Mouse (Mus musculus): ENCODE data around the gene Slc9a9. TPM values are rescaled to one million over a fixed set of nuclear protein-coding genes. Genes with fewer than 3 reads are reported as not detected.

Gene Slc9a9
- polyA plus RNA-seq, 1 experiment from 2014 or later, result 6.6 TPM

- no peak overlapping the region for H3K27ac ChIP-seq (ENCODE audit: low read length)
- H3K4me1 ChIP-seq (ENCODE audit: control insufficient read depth, insufficient read depth, low read length), result 0 out of 2 replicates have a peak, but pooled peaks cover 2% of the 10 kb centered on the region
- 88% methylated on average over 4 of the region's 4 CpGs for WGBS
- no peaks in the 10 kb centered on the region for H3K36me3 ChIP-seq (ENCODE audit: control insufficient read depth, insufficient read depth, low read length)
- H3K9ac ChIP-seq (ENCODE audit: low read depth, low read length), result no peak overlapping the region
- ATAC-seq, result no peak
- no peak overlapping the region for H3K4me2 ChIP-seq (ENCODE audit: low read length)
- no peaks in the 10 kb centered on the region for H3K9me3 ChIP-seq (replicated peaks; ENCODE audit: control insufficient read depth, low read length, poor library complexity, severe bottlenecking)
- H3K27me3 ChIP-seq (ENCODE audit: control insufficient read depth, insufficient read depth, low read depth, low read length), result no peaks in the 10 kb centered on the region
- no peak overlapping the region for H3K4me3 ChIP-seq (ENCODE audit: low read depth, low read length)
These were observed 539.0 kb downstream of the Slc9a9 start for GRCm38 (mm10) chr9:95208681-95209080.

- WGBS, result 73% methylated on average over 3 of the region's 3 CpGs
- Histone ChIP-seq H3K9ac (ENCODE audit: low read depth, low read length) (no peak overlapping the region), H3K36me3 (ENCODE audit: control insufficient read depth, insufficient read depth, low read length) (no peaks in the 10 kb centered on the region), H3K9me3 (replicated peaks; ENCODE audit: control insufficient read depth, low read length, poor library complexity, severe bottlenecking) (no peaks in the 10 kb centered on the region), H3K4me3 (ENCODE audit: low read depth, low read length) (no peak overlapping the region), H3K4me1 (ENCODE audit: control insufficient read depth, insufficient read depth, low read length) (no peaks in the 10 kb centered on the region), H3K27me3 (ENCODE audit: control insufficient read depth, insufficient read depth, low read depth, low read length) (no peaks in the 10 kb centered on the region), H3K4me2 (ENCODE audit: low read length) (no peak overlapping the region), H3K27ac (ENCODE audit: low read length) (no peak overlapping the region)
- ATAC-seq, result no peak
These were observed 550.3 kb downstream of the Slc9a9 start for GRCm38 (mm10) chr9:95220009-95220408.

- H3K36me3 ChIP-seq (ENCODE audit: control insufficient read depth, insufficient read depth, low read length), result no peaks in the 10 kb centered on the region
- no peaks in the 10 kb centered on the region for H3K4me1 ChIP-seq (ENCODE audit: control insufficient read depth, insufficient read depth, low read length)
- H3K9me3 ChIP-seq (replicated peaks; ENCODE audit: control insufficient read depth, low read length, poor library complexity, severe bottlenecking), result no peaks in the 10 kb centered on the region
- 94% methylated on average over 5 of the region's 5 CpGs for WGBS
- ATAC-seq, result no peak
- H3K4me3 ChIP-seq (ENCODE audit: low read depth, low read length), result no peak overlapping the region
- H3K4me2 ChIP-seq (ENCODE audit: low read length), result no peak overlapping the region
- H3K27me3 ChIP-seq (ENCODE audit: control insufficient read depth, insufficient read depth, low read depth, low read length), result no peaks in the 10 kb centered on the region
- no peak overlapping the region for H3K9ac ChIP-seq (ENCODE audit: low read depth, low read length)
- no peak overlapping the region for H3K27ac ChIP-seq (ENCODE audit: low read length)
These were observed 551.6 kb downstream of the Slc9a9 start for GRCm38 (mm10) chr9:95221310-95221709.

GRCm38 (mm10) chr9:95226986-95227385 is 557.3 kb downstream of the Slc9a9 start:
- ATAC-seq, result no peak
- Histone ChIP-seq H3K27me3 (ENCODE audit: control insufficient read depth, insufficient read depth, low read depth, low read length) (no peaks in the 10 kb centered on the region), H3K4me2 (ENCODE audit: low read length) (no peak overlapping the region), H3K27ac (ENCODE audit: low read length) (no peak overlapping the region), H3K4me1 (ENCODE audit: control insufficient read depth, insufficient read depth, low read length) (peaks cover 5% of the 10 kb centered on the region), H3K9ac (ENCODE audit: low read depth, low read length) (no peak overlapping the region), H3K4me3 (ENCODE audit: low read depth, low read length) (no peak overlapping the region), H3K36me3 (ENCODE audit: control insufficient read depth, insufficient read depth, low read length) (no peaks in the 10 kb centered on the region), H3K9me3 (replicated peaks; ENCODE audit: control insufficient read depth, low read length, poor library complexity, severe bottlenecking) (no peaks in the 10 kb centered on the region)
- WGBS, result 64% methylated on average over 4 of the region's 4 CpGs

GRCm38 (mm10) chr9:95228123-95228522 is 558.4 kb downstream of the Slc9a9 start:
- H3K4me2 ChIP-seq (ENCODE audit: low read length), result no peak overlapping the region
- no peak for ATAC-seq
- no peak overlapping the region for H3K27ac ChIP-seq (ENCODE audit: low read length)
- no peak overlapping the region for H3K9ac ChIP-seq (ENCODE audit: low read depth, low read length)
- peaks cover 5% of the 10 kb centered on the region for H3K4me1 ChIP-seq (ENCODE audit: control insufficient read depth, insufficient read depth, low read length)
- no peaks in the 10 kb centered on the region for H3K36me3 ChIP-seq (ENCODE audit: control insufficient read depth, insufficient read depth, low read length)
- no peak overlapping the region for H3K4me3 ChIP-seq (ENCODE audit: low read depth, low read length)
- 91% methylated on average over 1 of the region's 1 CpGs for WGBS
- no peaks in the 10 kb centered on the region for H3K27me3 ChIP-seq (ENCODE audit: control insufficient read depth, insufficient read depth, low read depth, low read length)
- no peaks in the 10 kb centered on the region for H3K9me3 ChIP-seq (replicated peaks; ENCODE audit: control insufficient read depth, low read length, poor library complexity, severe bottlenecking)

- H3K27ac ChIP-seq (ENCODE audit: low read length), result no peak overlapping the region
- no peak for ATAC-seq
- no peaks in the 10 kb centered on the region for H3K36me3 ChIP-seq (ENCODE audit: control insufficient read depth, insufficient read depth, low read length)
- 85% methylated on average over 2 of the region's 2 CpGs for WGBS
- no peaks in the 10 kb centered on the region for H3K9me3 ChIP-seq (replicated peaks; ENCODE audit: control insufficient read depth, low read length, poor library complexity, severe bottlenecking)
- H3K27me3 ChIP-seq (ENCODE audit: control insufficient read depth, insufficient read depth, low read depth, low read length), result no peaks in the 10 kb centered on the region
- no peak overlapping the region for H3K9ac ChIP-seq (ENCODE audit: low read depth, low read length)
- peaks cover 5% of the 10 kb centered on the region for H3K4me1 ChIP-seq (ENCODE audit: control insufficient read depth, insufficient read depth, low read length)
- no peak overlapping the region for H3K4me3 ChIP-seq (ENCODE audit: low read depth, low read length)
- no peak overlapping the region for H3K4me2 ChIP-seq (ENCODE audit: low read length)
These were observed 559.4 kb downstream of the Slc9a9 start for GRCm38 (mm10) chr9:95229147-95229546.

- H3K27ac ChIP-seq (ENCODE audit: low read length), result no peak overlapping the region
- ATAC-seq, result no peak
- H3K9ac ChIP-seq (ENCODE audit: low read depth, low read length), result no peak overlapping the region
- no peaks in the 10 kb centered on the region for H3K27me3 ChIP-seq (ENCODE audit: control insufficient read depth, insufficient read depth, low read depth, low read length)
- no peak overlapping the region for H3K4me3 ChIP-seq (ENCODE audit: low read depth, low read length)
- H3K4me2 ChIP-seq (ENCODE audit: low read length), result no peak overlapping the region
- H3K9me3 ChIP-seq (replicated peaks; ENCODE audit: control insufficient read depth, low read length, poor library complexity, severe bottlenecking), result no peaks in the 10 kb centered on the region
- no peaks in the 10 kb centered on the region for H3K36me3 ChIP-seq (ENCODE audit: control insufficient read depth, insufficient read depth, low read length)
- H3K4me1 ChIP-seq (ENCODE audit: control insufficient read depth, insufficient read depth, low read length), result no peaks in the 10 kb centered on the region
These were observed 570.2 kb downstream of the Slc9a9 start for GRCm38 (mm10) chr9:95239900-95240299.

GRCm38 (mm10) chr9:95242628-95243195 is 573.0 kb downstream of the Slc9a9 start:
- WGBS, result 90% methylated on average over 2 of the region's 2 CpGs
- Histone ChIP-seq H3K9me3 (replicated peaks; ENCODE audit: control insufficient read depth, low read length, poor library complexity, severe bottlenecking) (no peaks in the 10 kb centered on the region), H3K4me2 (ENCODE audit: low read length) (no peak overlapping the region), H3K27me3 (ENCODE audit: control insufficient read depth, insufficient read depth, low read depth, low read length) (no peaks in the 10 kb centered on the region), H3K9ac (ENCODE audit: low read depth, low read length) (no peak overlapping the region), H3K4me3 (ENCODE audit: low read depth, low read length) (no peak overlapping the region), H3K36me3 (ENCODE audit: control insufficient read depth, insufficient read depth, low read length) (no peaks in the 10 kb centered on the region), H3K4me1 (ENCODE audit: control insufficient read depth, insufficient read depth, low read length) (no peaks in the 10 kb centered on the region), H3K27ac (ENCODE audit: low read length) (no peak overlapping the region)
- ATAC-seq, result no peak

- no peaks in the 10 kb centered on the region for H3K9me3 ChIP-seq (replicated peaks; ENCODE audit: control insufficient read depth, low read length, poor library complexity, severe bottlenecking)
- no peak overlapping the region for H3K27ac ChIP-seq (ENCODE audit: low read length)
- H3K4me3 ChIP-seq (ENCODE audit: low read depth, low read length), result no peak overlapping the region
- no peaks in the 10 kb centered on the region for H3K4me1 ChIP-seq (ENCODE audit: control insufficient read depth, insufficient read depth, low read length)
- 79% methylated on average over 4 of the region's 4 CpGs for WGBS
- no peak for ATAC-seq
- H3K9ac ChIP-seq (ENCODE audit: low read depth, low read length), result no peak overlapping the region
- H3K27me3 ChIP-seq (ENCODE audit: control insufficient read depth, insufficient read depth, low read depth, low read length), result no peaks in the 10 kb centered on the region
- H3K36me3 ChIP-seq (ENCODE audit: control insufficient read depth, insufficient read depth, low read length), result no peaks in the 10 kb centered on the region
- H3K4me2 ChIP-seq (ENCODE audit: low read length), result no peak overlapping the region
These were observed 584.5 kb downstream of the Slc9a9 start for GRCm38 (mm10) chr9:95254162-95254561.

All from midbrain, embryonic 16.5 days (tissue).